Mouse (Mus musculus) cerebellum, adult (tissue): ENCODE data around the gene D430042O09Rik.

Experiments used
- ATAC-seq: cut with Nextera tagmentation; 2 replicates; pipeline ENCODE4 v1.9.2; 2017; ENCODE audit warnings: mild to moderate bottlenecking, moderate library complexity, mixed read lengths; ENCODE audit not compliant: insufficient number of reproducible peaks, low FRiP score, low TSS enrichment

D430042O09Rik gene

GRCm38 (mm10) chr7:125865234-125865633, 157.5 kb downstream of the D430042O09Rik start:
- no peak for ATAC-seq

- ATAC-seq = no peak
Measured at GRCm38 (mm10) chr7:125868570-125868969, 160.9 kb downstream of the D430042O09Rik start.

GRCm38 (mm10) chr7:125871404-125872201, 163.9 kb downstream of the D430042O09Rik start:
- ATAC-seq = no peak

- ATAC-seq = no peak
Measured at GRCm38 (mm10) chr7:125872202-125872580, 164.5 kb downstream of the D430042O09Rik start.

- no peak for ATAC-seq
Measured at GRCm38 (mm10) chr7:125872874-125873273, 165.2 kb downstream of the D430042O09Rik start.

GRCm38 (mm10) chr7:125873971-125874495, 166.3 kb downstream of the D430042O09Rik start:
- ATAC-seq = no peak

- ATAC-seq = no peak
Measured at GRCm38 (mm10) chr7:125878040-125878439, 170.4 kb downstream of the D430042O09Rik start.

- ATAC-seq = no peak
Measured at GRCm38 (mm10) chr7:125883232-125883631, 175.5 kb downstream of the D430042O09Rik start.

GRCm38 (mm10) chr7:125886116-125886680, 178.5 kb downstream of the D430042O09Rik start:
- ATAC-seq = no peak

GRCm38 (mm10) chr7:125887124-125887523, 179.4 kb downstream of the D430042O09Rik start:
- no peak for ATAC-seq

- ATAC-seq = no peak
Measured at GRCm38 (mm10) chr7:125887761-125888160, 180.1 kb downstream of the D430042O09Rik start.

GRCm38 (mm10) chr7:125888373-125888772, 180.7 kb downstream of the D430042O09Rik start:
- ATAC-seq = no peak

GRCm38 (mm10) chr7:125893621-125894020, 185.9 kb downstream of the D430042O09Rik start:
- ATAC-seq = no peak

GRCm38 (mm10) chr7:125897059-125897458, 189.4 kb downstream of the D430042O09Rik start:
- ATAC-seq = no peak

GRCm38 (mm10) chr7:125899036-125899435, 191.3 kb downstream of the D430042O09Rik start:
- peak; percentile 75; the same call in 1 of the 2 replicates for ATAC-seq

GRCm38 (mm10) chr7:125899916-125900315, 192.2 kb downstream of the D430042O09Rik start:
- no peak for ATAC-seq

GRCm38 (mm10) chr7:125900386-125901161, 192.9 kb downstream of the D430042O09Rik start:
- no peak for ATAC-seq

- ATAC-seq = no peak
Measured at GRCm38 (mm10) chr7:125920801-125921200, 213.1 kb downstream of the D430042O09Rik start.

GRCm38 (mm10) chr7:125924044-125924443, 216.4 kb downstream of the D430042O09Rik start:
- no peak for ATAC-seq
